Mouse (Mus musculus): Measurements from ENCODE around the gene Rgl1. TPM values are rescaled to one million over a fixed set of nuclear protein-coding genes. Genes with fewer than 3 reads are reported as not detected.

Rgl1 gene
- polyA plus RNA-seq, 1 experiment from 2014 or later = 32.7 TPM

GRCm38 (mm10) chr1:152625651-152626050 lies 140.5 kb downstream of the Rgl1 start:
- Histone ChIP-seq H3K4me3 (ENCODE audit: low read depth, low read length) (no peak overlapping the region), H3K27me3 (ENCODE audit: control insufficient read depth, insufficient read depth, low read length) (no peaks in the 10 kb centered on the region), H3K4me2 (ENCODE audit: low read depth, severe bottlenecking) (peak overlapping the region; percentile 88), H3K4me1 (ENCODE audit: control insufficient read depth, insufficient read depth, low read length) (peaks cover 17% of the 10 kb centered on the region), H3K9ac (ENCODE audit: low read length) (no peak overlapping the region; the same call in 1 of the 2 replicates), H3K36me3 (ENCODE audit: control insufficient read depth, insufficient read depth, low read length) (no peaks in the 10 kb centered on the region), H3K27ac (replicated peaks; ENCODE audit: low read depth, low read length) (no peak overlapping the region), H3K9me3 (ENCODE audit: control insufficient read depth, low read length) (no peaks in the 10 kb centered on the region)
- ATAC-seq (ENCODE audit: insufficient number of reproducible peaks, low FRiP score, low TSS enrichment, low read depth) = no peak
- no peak for DNase-seq (ENCODE audit: low spot score)

DNA sequence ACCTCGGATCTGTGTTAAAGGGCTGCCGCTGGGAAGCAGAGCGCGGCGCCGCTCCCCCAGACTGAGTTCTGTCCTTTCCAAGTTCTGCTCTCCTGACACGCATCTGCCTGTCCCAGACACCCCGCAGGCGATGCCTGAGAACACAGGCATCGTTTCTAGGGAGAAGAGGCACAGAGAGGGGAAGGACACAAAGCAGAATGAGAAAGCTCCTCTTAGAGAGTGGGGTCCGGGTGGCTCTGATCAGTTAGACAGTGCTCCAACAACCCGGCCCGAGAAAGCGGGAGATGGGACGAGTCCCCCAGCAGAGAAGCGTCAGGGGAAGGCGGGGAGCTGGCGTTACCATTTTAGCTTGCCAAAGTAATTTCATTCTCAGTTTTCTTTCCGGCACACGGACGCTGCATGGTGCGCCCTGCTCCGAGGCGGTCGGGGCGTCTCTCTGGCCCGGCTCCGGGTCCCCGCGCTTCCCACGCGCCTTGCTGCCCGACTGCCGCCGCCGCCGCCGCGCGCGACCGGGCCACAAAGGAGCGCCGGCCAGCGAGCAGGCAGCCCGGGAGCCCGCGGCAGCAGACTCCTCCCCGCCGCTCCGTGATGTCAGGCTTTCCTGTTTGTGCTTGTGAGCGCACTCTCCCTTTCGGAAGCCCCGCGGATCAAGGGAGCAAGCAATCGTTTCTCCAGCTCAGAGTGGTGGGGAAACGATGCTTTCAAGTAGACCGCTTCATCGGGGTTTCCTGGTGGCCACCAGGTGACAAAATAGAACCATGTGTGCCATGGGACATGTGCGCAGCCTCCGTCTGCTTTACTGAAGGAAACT lies 141.3 kb downstream of the Rgl1 start:
- H3K4me1 ChIP-seq (ENCODE audit: control insufficient read depth, insufficient read depth, low read length) = peaks cover 17% of the 10 kb centered on the region
- peak overlapping the region; percentile 86 for H3K9ac ChIP-seq (ENCODE audit: low read length)
- peaks cover under 1% of the 10 kb centered on the region; the same call in 1 of the 2 replicates for H3K36me3 ChIP-seq (ENCODE audit: control insufficient read depth, insufficient read depth, low read length)
- H3K9me3 ChIP-seq (ENCODE audit: control insufficient read depth, low read length) = no peaks in the 10 kb centered on the region
- H3K27ac ChIP-seq (replicated peaks; ENCODE audit: low read depth, low read length) = peak overlapping the region; percentile 83
- ATAC-seq (ENCODE audit: insufficient number of reproducible peaks, low FRiP score, low TSS enrichment, low read depth) (peak; percentile 85), DNase-seq (ENCODE audit: low spot score) (peak; percentile 89)
- no peaks in the 10 kb centered on the region for H3K27me3 ChIP-seq (ENCODE audit: control insufficient read depth, insufficient read depth, low read length)
- peak overlapping the region; percentile 88 for H3K4me2 ChIP-seq (ENCODE audit: low read depth, severe bottlenecking)
- under 1% methylated on average over 61 of the region's 61 CpGs for WGBS
- H3K4me3 ChIP-seq (ENCODE audit: low read depth, low read length) = peak overlapping the region; percentile 71

GRCm38 (mm10) chr1:152623375-152624270 lies 142.5 kb downstream of the Rgl1 start:
- Histone ChIP-seq H3K4me2 (ENCODE audit: low read depth, severe bottlenecking) (peak overlapping the region; percentile 88), H3K9ac (ENCODE audit: low read length) (peak overlapping the region; percentile 14; the same call in 1 of the 2 replicates), H3K9me3 (ENCODE audit: control insufficient read depth, low read length) (no peaks in the 10 kb centered on the region), H3K4me3 (ENCODE audit: low read depth, low read length) (peak overlapping the region; percentile 71), H3K27ac (replicated peaks; ENCODE audit: low read depth, low read length) (no peak overlapping the region), H3K36me3 (ENCODE audit: control insufficient read depth, insufficient read depth, low read length) (peaks cover 2% of the 10 kb centered on the region; the same call in 1 of the 2 replicates), H3K27me3 (ENCODE audit: control insufficient read depth, insufficient read depth, low read length) (no peaks in the 10 kb centered on the region), H3K4me1 (ENCODE audit: control insufficient read depth, insufficient read depth, low read length) (peaks cover 17% of the 10 kb centered on the region)
- ATAC-seq (ENCODE audit: insufficient number of reproducible peaks, low FRiP score, low TSS enrichment, low read depth) = no peak
- 35% methylated on average over 12 of the region's 12 CpGs for WGBS
- DNase-seq (ENCODE audit: low spot score) = peak; percentile 36

DNA sequence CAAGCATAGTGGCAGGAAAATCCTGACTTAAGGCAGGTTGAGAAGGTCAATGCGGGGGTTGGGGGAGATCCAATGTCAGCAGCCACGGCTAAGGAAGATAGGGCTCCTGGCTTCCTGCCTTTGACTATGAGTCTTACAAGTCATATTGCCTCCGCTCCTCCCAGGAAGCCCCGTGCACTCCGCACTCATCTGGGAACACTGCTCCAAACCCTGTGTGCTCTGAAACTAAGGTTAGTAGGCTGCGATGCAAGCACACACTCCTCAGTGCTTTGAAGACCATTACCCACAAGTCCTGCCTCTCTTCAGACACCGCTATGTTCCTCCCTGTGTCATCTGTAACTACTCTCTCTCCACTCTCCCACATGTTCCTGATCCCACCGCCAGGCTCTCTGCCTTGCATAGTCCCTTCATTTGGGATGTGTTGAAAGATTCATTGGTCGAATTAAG lies 143.4 kb downstream of the Rgl1 start:
- Histone ChIP-seq H3K4me3 (ENCODE audit: low read depth, low read length) (peak overlapping the region; percentile 71; the same call in 1 of the 2 replicates), H3K36me3 (ENCODE audit: control insufficient read depth, insufficient read depth, low read length) (peaks cover 2% of the 10 kb centered on the region; the same call in 1 of the 2 replicates), H3K27me3 (ENCODE audit: control insufficient read depth, insufficient read depth, low read length) (no peaks in the 10 kb centered on the region), H3K9ac (ENCODE audit: low read length) (no peak overlapping the region), H3K27ac (replicated peaks; ENCODE audit: low read depth, low read length) (no peak overlapping the region), H3K4me1 (ENCODE audit: control insufficient read depth, insufficient read depth, low read length) (peaks cover 17% of the 10 kb centered on the region), H3K4me2 (ENCODE audit: low read depth, severe bottlenecking) (peak overlapping the region; percentile 88), H3K9me3 (ENCODE audit: control insufficient read depth, low read length) (no peaks in the 10 kb centered on the region)
- 29% methylated on average over 9 of the region's 9 CpGs for WGBS
- ATAC-seq (ENCODE audit: insufficient number of reproducible peaks, low FRiP score, low TSS enrichment, low read depth) (no peak), DNase-seq (ENCODE audit: low spot score) (peak; percentile 26)

DNA sequence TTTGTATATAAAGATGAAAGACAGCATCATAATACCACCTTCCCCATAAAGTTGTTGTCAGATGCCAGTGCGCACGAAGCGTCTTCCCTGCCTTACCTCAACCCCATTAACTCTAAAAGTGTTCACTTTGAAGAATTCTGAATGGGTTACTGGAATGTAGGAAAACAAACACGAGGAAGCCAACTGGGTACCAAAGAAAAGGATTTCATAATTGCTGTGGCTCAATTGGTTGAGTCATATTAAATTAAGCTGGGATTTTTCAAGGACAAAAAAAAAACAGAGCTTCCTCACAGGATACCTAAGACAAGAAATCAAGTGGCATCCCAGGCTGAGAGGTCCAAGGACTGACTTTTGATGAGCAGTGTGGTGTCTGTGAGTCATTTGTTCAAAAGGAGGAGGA lies 144.5 kb downstream of the Rgl1 start:
- Histone ChIP-seq H3K4me3 (ENCODE audit: low read depth, low read length) (no peak overlapping the region), H3K27ac (replicated peaks; ENCODE audit: low read depth, low read length) (no peak overlapping the region), H3K36me3 (ENCODE audit: control insufficient read depth, insufficient read depth, low read length) (peaks cover 2% of the 10 kb centered on the region; the same call in 1 of the 2 replicates), H3K4me1 (ENCODE audit: control insufficient read depth, insufficient read depth, low read length) (peaks cover 17% of the 10 kb centered on the region), H3K4me2 (ENCODE audit: low read depth, severe bottlenecking) (no peak overlapping the region), H3K9me3 (ENCODE audit: control insufficient read depth, low read length) (no peaks in the 10 kb centered on the region), H3K27me3 (ENCODE audit: control insufficient read depth, insufficient read depth, low read length) (no peaks in the 10 kb centered on the region), H3K9ac (ENCODE audit: low read length) (no peak overlapping the region)
- no peak for DNase-seq (ENCODE audit: low spot score)
- 88% methylated on average over 4 of the region's 4 CpGs for WGBS
- no peak for ATAC-seq (ENCODE audit: insufficient number of reproducible peaks, low FRiP score, low TSS enrichment, low read depth)

DNA sequence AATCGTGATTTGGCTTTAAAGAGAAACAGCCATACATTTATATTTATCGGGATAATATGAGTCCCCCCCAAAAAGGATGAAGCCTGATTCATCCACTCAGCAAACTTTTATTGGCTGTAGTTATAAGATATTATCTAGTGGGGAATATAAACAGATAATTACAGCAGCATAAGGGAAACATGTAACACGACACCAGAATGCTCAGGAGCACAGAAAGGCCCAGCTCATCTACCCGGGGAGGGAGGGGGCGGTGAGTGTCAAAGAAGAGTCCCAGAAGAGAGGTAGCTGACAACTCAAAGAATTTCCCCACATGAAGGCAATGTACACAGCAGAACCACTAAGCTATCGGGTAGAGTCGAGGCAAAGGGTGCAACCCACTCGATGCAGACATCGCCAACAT lies 146.8 kb downstream of the Rgl1 start:
- Histone ChIP-seq H3K9ac (ENCODE audit: low read length) (no peak overlapping the region), H3K4me2 (ENCODE audit: low read depth, severe bottlenecking) (no peak overlapping the region), H3K27me3 (ENCODE audit: control insufficient read depth, insufficient read depth, low read length) (no peaks in the 10 kb centered on the region), H3K27ac (replicated peaks; ENCODE audit: low read depth, low read length) (no peak overlapping the region), H3K4me3 (ENCODE audit: low read depth, low read length) (no peak overlapping the region), H3K9me3 (ENCODE audit: control insufficient read depth, low read length) (no peaks in the 10 kb centered on the region), H3K36me3 (ENCODE audit: control insufficient read depth, insufficient read depth, low read length) (peaks cover 2% of the 10 kb centered on the region; the same call in 1 of the 2 replicates), H3K4me1 (ENCODE audit: control insufficient read depth, insufficient read depth, low read length) (peaks cover 14% of the 10 kb centered on the region)
- DNase-seq (ENCODE audit: low spot score) = no peak
- ATAC-seq (ENCODE audit: insufficient number of reproducible peaks, low FRiP score, low TSS enrichment, low read depth) = no peak
- 81% methylated on average over 9 of the region's 9 CpGs for WGBS

GRCm38 (mm10) chr1:152618896-152619295 lies 147.3 kb downstream of the Rgl1 start:
- no peaks in the 10 kb centered on the region for H3K9me3 ChIP-seq (ENCODE audit: control insufficient read depth, low read length)
- no peak overlapping the region for H3K4me2 ChIP-seq (ENCODE audit: low read depth, severe bottlenecking)
- peaks cover 2% of the 10 kb centered on the region; the same call in 1 of the 2 replicates for H3K36me3 ChIP-seq (ENCODE audit: control insufficient read depth, insufficient read depth, low read length)
- H3K27ac ChIP-seq (replicated peaks; ENCODE audit: low read depth, low read length) = no peak overlapping the region
- no peak overlapping the region for H3K9ac ChIP-seq (ENCODE audit: low read length)
- ATAC-seq (ENCODE audit: insufficient number of reproducible peaks, low FRiP score, low TSS enrichment, low read depth) (no peak), DNase-seq (ENCODE audit: low spot score) (no peak)
- 93% methylated on average over 3 of the region's 3 CpGs for WGBS
- H3K27me3 ChIP-seq (ENCODE audit: control insufficient read depth, insufficient read depth, low read length) = no peaks in the 10 kb centered on the region
- H3K4me3 ChIP-seq (ENCODE audit: low read depth, low read length) = no peak overlapping the region
- H3K4me1 ChIP-seq (ENCODE audit: control insufficient read depth, insufficient read depth, low read length) = peaks cover 13% of the 10 kb centered on the region

- H3K36me3 ChIP-seq (ENCODE audit: control insufficient read depth, insufficient read depth, low read length) = peaks cover 2% of the 10 kb centered on the region; the same call in 1 of the 2 replicates
- H3K4me1 ChIP-seq (ENCODE audit: control insufficient read depth, insufficient read depth, low read length) = peaks cover 8% of the 10 kb centered on the region
- ATAC-seq (ENCODE audit: insufficient number of reproducible peaks, low FRiP score, low TSS enrichment, low read depth) = no peak
- H3K9ac ChIP-seq (ENCODE audit: low read length) = no peak overlapping the region
- H3K4me2 ChIP-seq (ENCODE audit: low read depth, severe bottlenecking) = no peak overlapping the region
- H3K27ac ChIP-seq (replicated peaks; ENCODE audit: low read depth, low read length) = no peak overlapping the region
- H3K27me3 ChIP-seq (ENCODE audit: control insufficient read depth, insufficient read depth, low read length) = no peaks in the 10 kb centered on the region
- H3K4me3 ChIP-seq (ENCODE audit: low read depth, low read length) = no peak overlapping the region
- WGBS = 40% methylated on average over 1 of the region's 1 CpGs
- no peaks in the 10 kb centered on the region for H3K9me3 ChIP-seq (ENCODE audit: control insufficient read depth, low read length)
- no peak for DNase-seq (ENCODE audit: low spot score)
These were observed 147.8 kb downstream of the Rgl1 start for GRCm38 (mm10) chr1:152618381-152618780.
